Mouse (Mus musculus) intestine, postnatal 0 days (tissue): Measurements from ENCODE around the gene Tmem35b. TPM values are rescaled to one million over a fixed set of nuclear protein-coding genes. Genes with fewer than 3 reads are reported as not detected.
"Not testable (repeated sequence)": the region's sequence is repeated elsewhere in the genome, so short reads cannot be mapped to it uniquely, and the experiment has no call there.

ENCODE experiments used
- ATAC-seq: fragments of 200-750 bp; cut with Nextera tagmentation; 2 replicates; pipeline ENCODE4 v1.8.0; 2017; ENCODE audit warnings: mild to moderate bottlenecking, moderate TSS enrichment, moderate library complexity
- H3K27ac ChIP-seq: fragments of 300-500 bp; sonication (generic); 2 replicates; pipeline ENCODE4 v1.5.1; 2014; ENCODE audit warnings: mild to moderate bottlenecking, low read depth, low read length, moderate library complexity
- H3K27me3 ChIP-seq: fragments of 300-500 bp; sonication (generic); replicated peaks from 2 replicates; pipeline ENCODE4 v1.6.1; 2014; ENCODE audit warnings: low read length, mixed read lengths; ENCODE audit not compliant: control insufficient read depth, insufficient read depth
- H3K36me3 ChIP-seq: fragments of 300-500 bp; sonication (generic); 2 replicates; pipeline ENCODE4 v1.6.1; 2014; ENCODE audit warnings: mild to moderate bottlenecking, moderate library complexity; ENCODE audit not compliant: control insufficient read depth, insufficient read depth
- H3K4me1 ChIP-seq: fragments of 300-500 bp; sonication (generic); replicated peaks from 2 replicates; pipeline ENCODE4 v1.6.1; 2014; ENCODE audit warnings: antibody characterized with exemption, low read length, mixed read lengths; ENCODE audit not compliant: control insufficient read depth, insufficient read depth
- H3K4me2 ChIP-seq: fragments of 300-500 bp; sonication (generic); replicated peaks from 2 replicates; pipeline ENCODE4 v1.6.1; 2014; ENCODE audit warnings: low read depth, mild to moderate bottlenecking, moderate library complexity
- H3K4me3 ChIP-seq: fragments of 300-500 bp; sonication (generic); 2 replicates; pipeline ENCODE4 v1.5.1; 2014; ENCODE audit warnings: low read depth, low read length
- H3K9ac ChIP-seq: fragments of 300-500 bp; sonication (generic); 2 replicates; pipeline ENCODE4 v1.6.1; 2014; ENCODE audit warnings: mild to moderate bottlenecking, low read depth, low read length
- H3K9me3 ChIP-seq: fragments of 300-500 bp; sonication (generic); 2 replicates; pipeline ENCODE4 v1.6.1; 2016; ENCODE audit warnings: mixed run types; ENCODE audit not compliant: control insufficient read depth
- CTCF ChIP-seq: sonication (generic); IDR thresholded peaks from 2 replicates; pipeline ENCODE4 v1.5.1; 2016; ENCODE audit warnings: low read depth, mild to moderate bottlenecking, control low read depth, antibody characterized with exemption, moderate library complexity
- whole genome bisulfite sequencing: fragments of 180-500 bp; shearing (Covaris S2); extraction: QIAGEN DNeasy Blood & Tissue Kit; methylation state at CpG from one replicate; pipeline ENCODE4 v1.1.7; 2014; 5-methylcytosine and 5-hydroxymethylcytosine counted together
- polyA plus RNA-seq: library from polyadenylated mRNA; unstranded; fragments of >200 nt; fragmentation: Nextera tagmentation; extraction: Ambion mirVana; gene quantifications from 2 replicates; pipeline ENCODE4 v1.2.1, GENCODE M21; 2015

The Tmem35b gene
- polyA plus RNA-seq, 1 experiment from 2014 or later = 19.5 TPM

GRCm38 (mm10) chr4:127091188-127091587, 32.3 kb upstream of the Tmem35b start:
- no peak overlapping the region for H3K9ac ChIP-seq
- no peak for TF ChIP-seq CTCF
- H3K4me1 ChIP-seq = no peaks in the 10 kb centered on the region
- H3K4me3 ChIP-seq = no peak overlapping the region
- ATAC-seq = no peak
- no peak overlapping the region for H3K4me2 ChIP-seq
- no peak overlapping the region for H3K27ac ChIP-seq
- no peaks in the 10 kb centered on the region for H3K27me3 ChIP-seq
- peaks cover 18% of the 10 kb centered on the region for H3K36me3 ChIP-seq
- no peaks in the 10 kb centered on the region for H3K9me3 ChIP-seq
- WGBS = 92% methylated on average over 1 of the region's 1 CpGs

- H3K4me1 ChIP-seq = no peaks in the 10 kb centered on the region
- no peak overlapping the region for H3K27ac ChIP-seq
- H3K9me3 ChIP-seq = no peaks in the 10 kb centered on the region
- 94% methylated on average over 4 of the region's 4 CpGs for WGBS
- no peak overlapping the region for H3K9ac ChIP-seq
- no peaks in the 10 kb centered on the region for H3K27me3 ChIP-seq
- no peak overlapping the region for H3K4me3 ChIP-seq
- ATAC-seq = no peak
- H3K36me3 ChIP-seq = peaks cover 12% of the 10 kb centered on the region; the same call in 1 of the 2 replicates
- no peak for TF ChIP-seq CTCF
- no peak overlapping the region for H3K4me2 ChIP-seq
Measured at GRCm38 (mm10) chr4:127095090-127095489, 28.4 kb upstream of the Tmem35b start.

- not testable (repeated sequence) for H3K4me2 ChIP-seq, H3K4me1 ChIP-seq, H3K4me3 ChIP-seq, H3K27me3 ChIP-seq, H3K9me3 ChIP-seq, ATAC-seq, H3K9ac ChIP-seq, H3K27ac ChIP-seq
- WGBS = 100% methylated on average over 1 of the region's 2 CpGs
- peaks cover 11% of the 10 kb centered on the region; the same call in 1 of the 2 replicates for H3K36me3 ChIP-seq
Measured at GRCm38 (mm10) chr4:127099552-127099951, 23.9 kb upstream of the Tmem35b start.

- Histone ChIP-seq H3K27ac (no peak overlapping the region), H3K4me1 (no peaks in the 10 kb centered on the region), H3K36me3 (peaks cover 11% of the 10 kb centered on the region), H3K27me3 (no peaks in the 10 kb centered on the region), H3K9me3 (no peaks in the 10 kb centered on the region), H3K4me3 (no peak overlapping the region), H3K4me2 (no peak overlapping the region), H3K9ac (no peak overlapping the region)
- 95% methylated on average over 4 of the region's 4 CpGs for WGBS
- TF ChIP-seq CTCF = no peak
- ATAC-seq = no peak
Measured at GRCm38 (mm10) chr4:127107566-127107965, 15.9 kb upstream of the Tmem35b start.

- Histone ChIP-seq H3K4me2 (no peak overlapping the region), H3K27me3 (no peaks in the 10 kb centered on the region), H3K27ac (no peak overlapping the region), H3K4me3 (no peak overlapping the region), H3K9ac (no peak overlapping the region), H3K9me3 (no peaks in the 10 kb centered on the region), H3K4me1 (no peaks in the 10 kb centered on the region), H3K36me3 (peaks cover 8% of the 10 kb centered on the region)
- ATAC-seq = no peak
- no peak for TF ChIP-seq CTCF
- WGBS = 76% methylated on average over 4 of the region's 4 CpGs
Measured at GRCm38 (mm10) chr4:127110570-127110969, 12.9 kb upstream of the Tmem35b start.

GRCm38 (mm10) chr4:127124331-127124730, 840 bp downstream of the Tmem35b start:
- H3K4me3 ChIP-seq = no peak overlapping the region
- H3K36me3 ChIP-seq = peaks cover 4% of the 10 kb centered on the region; the same call in 1 of the 2 replicates
- H3K4me1 ChIP-seq = no peaks in the 10 kb centered on the region
- TF ChIP-seq CTCF = no peak
- no peak overlapping the region for H3K27ac ChIP-seq
- WGBS = 81% methylated on average over 1 of the region's 1 CpGs
- no peak overlapping the region for H3K4me2 ChIP-seq
- no peaks in the 10 kb centered on the region for H3K9me3 ChIP-seq
- no peaks in the 10 kb centered on the region for H3K27me3 ChIP-seq
- H3K9ac ChIP-seq = no peak overlapping the region
- ATAC-seq = no peak
